Mouse (Mus musculus) heart, postnatal 14 days (tissue): ENCODE data around the gene Map4. TPM values are rescaled to one million over a fixed set of nuclear protein-coding genes. Genes with fewer than 3 reads are reported as not detected.
A peak's percentile ranks its signal among the peaks of the same experiment; 100 is the strongest.
"Not testable (repeated sequence)": the region's sequence is repeated elsewhere in the genome, so short reads cannot be mapped to it uniquely, and the experiment has no call there.

Experiments used
- DNase-seq, 2 experiments: peaks; one replicate each; pipeline ENCODE4 v3.0.0; 2021 to 2022
- intact Hi-C: fragments of 180-260 bp; cut with DNase I; formaldehyde crosslinking; loops from one replicate; pipeline ENCODE4 v1.15.1; 2025
- microRNA-seq, 2 experiments: library from miRNA; unstranded; fragments of <30 nt; microRNA quantifications; one replicate each; pipeline ENCODE4 v1.2.0; 2021 to 2022
- total RNA-seq, 2 experiments: library from RNA; stranded (reverse); gene quantifications; 2 replicates each; pipeline ENCODE4 v1.2.3; 2021

Map4 gene
- total RNA-seq, 2 experiments from 2014 or later = 252 to 276 TPM

GRCm38 (mm10) chr9:110116353-110116976 is 185.2 kb downstream of the Map4 start:
- no peak for DNase-seq
- intact Hi-C loops = loop anchor here (5.0 kb wide), 1 partner anchor 186 kb away; no protein-coding TSS in a partner anchor

- peak; percentile 90 for DNase-seq
- intact Hi-C loops = loop anchor here (5.0 kb wide), 1 partner anchor 185 kb away; no protein-coding TSS in a partner anchor
Observed at GRCm38 (mm10) chr9:110116977-110117778, 185.9 kb downstream of the Map4 start, which contains the start of gene Smarcc1. Gene Smarcc1, plus strand, starts transcription at chr9:110117708.

- no peak for DNase-seq
- intact Hi-C loops = loop anchor here (5.0 kb wide), 1 partner anchor 185 kb away; no protein-coding TSS in a partner anchor
Observed at GRCm38 (mm10) chr9:110117779-110118139, 186.5 kb downstream of the Map4 start, which contains the start of gene Dhx30. Gene Dhx30, minus strand, starts transcription at chr9:110117830.

- intact Hi-C loops = loop anchor here (5.0 kb wide), 1 partner anchor 184 kb away; no protein-coding TSS in a partner anchor
- no peak for DNase-seq
Observed at GRCm38 (mm10) chr9:110118249-110118648, 187.0 kb downstream of the Map4 start.

- DNase-seq = no peak
- intact Hi-C loops = no loop called here
Observed at GRCm38 (mm10) chr9:110121424-110121823, 190.2 kb downstream of the Map4 start.

- intact Hi-C loops = no loop called here
- DNase-seq = no peak
Observed at GRCm38 (mm10) chr9:110123322-110123721, 192.1 kb downstream of the Map4 start.

- intact Hi-C loops, DNase-seq: not testable (repeated sequence)
Observed at GRCm38 (mm10) chr9:110124008-110124540, 192.8 kb downstream of the Map4 start.

- DNase-seq = no peak
- intact Hi-C loops = no loop called here
Observed at GRCm38 (mm10) chr9:110130896-110131524, 199.8 kb downstream of the Map4 start.

- DNase-seq = peak; percentile 100
- intact Hi-C loops = no loop called here
Observed at GRCm38 (mm10) chr9:110131525-110132197, 200.4 kb downstream of the Map4 start.

- intact Hi-C loops = no loop called here
- DNase-seq = peak; percentile 51 to 58
Observed at GRCm38 (mm10) chr9:110132201-110132605, 200.9 kb downstream of the Map4 start.

- DNase-seq = no peak
- intact Hi-C loops = no loop called here
Observed at GRCm38 (mm10) chr9:110132921-110133320, 201.7 kb downstream of the Map4 start.

Small RNA genes lying within 50 kb of the gene (microRNA-seq; reads per million reads assigned to microRNA genes)
- gene Mir7089 = 0.24 to 0.81 reads per million in 2 experiments

Other genes with a start within 250 kb of the Map4 start
- gene Fbxw18, start 228.8 kb upstream of the Map4 start, total RNA-seq = not detected
- not detected for gene Fbxw26, start 185.4 kb upstream of the Map4 start, total RNA-seq
- gene Fbxw27, start 140.8 kb upstream of the Map4 start, total RNA-seq = not detected
- not detected for gene Spink8, start 119.2 kb upstream of the Map4 start, total RNA-seq
- gene Nme6, start 98.7 kb upstream of the Map4 start, total RNA-seq = 10 to 100 TPM; 16.0 to 16.4 TPM
- under 1 TPM in 1 of 2 experiments, not detected in 1; 0.61 TPM for gene Camp, start 81.8 kb upstream of the Map4 start, total RNA-seq
- 1 to 10 TPM; 5.7 to 6.1 TPM for gene Cdc25a, start 55.9 kb upstream of the Map4 start, total RNA-seq
- 10 to 100 TPM; 27.7 to 30.6 TPM for gene Smarcc1, start 186.2 kb downstream of the Map4 start, total RNA-seq
- gene Dhx30, start 186.4 kb downstream of the Map4 start, total RNA-seq = 10 to 100 TPM; 56.8 to 71.3 TPM